Mouse (Mus musculus): ENCODE results near the gene Snrk.

The Snrk gene

DNA sequence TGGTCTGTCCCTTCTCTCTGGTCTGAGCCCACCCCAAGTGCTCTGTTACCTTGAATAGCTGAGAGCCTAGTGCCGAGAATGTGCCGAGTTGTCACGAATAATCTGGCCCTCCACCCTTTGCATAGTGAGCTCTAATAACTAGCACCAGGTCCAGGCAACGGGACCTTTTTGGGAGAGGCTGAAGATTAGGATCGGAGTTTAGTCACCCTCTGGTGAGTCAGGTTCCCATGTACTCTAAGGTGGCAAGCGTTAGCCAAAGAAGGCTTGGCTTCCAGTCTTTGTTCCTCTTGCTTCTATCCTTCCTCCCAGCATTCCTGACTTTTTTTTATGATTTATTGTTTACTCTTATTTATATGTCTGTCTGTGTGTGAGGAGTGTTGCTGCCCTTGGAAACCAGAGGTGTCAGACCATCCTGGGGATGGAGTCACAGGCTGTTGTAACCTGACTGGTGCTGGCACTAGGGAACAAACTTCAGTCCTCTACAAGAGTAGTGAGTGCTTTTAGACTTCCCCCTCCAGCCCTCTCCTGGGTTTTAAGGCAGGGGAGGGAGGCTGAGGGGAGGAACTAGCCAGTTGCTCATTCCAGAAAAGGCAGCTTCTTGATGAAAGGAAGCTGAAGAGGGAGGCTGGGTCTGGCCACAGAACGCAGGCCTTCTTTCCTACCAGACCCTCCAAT lies 9.2 kb upstream of the Snrk start:
- DNase-seq (ENCODE audit: low spot score in 2 of 2): no peak

DNA sequence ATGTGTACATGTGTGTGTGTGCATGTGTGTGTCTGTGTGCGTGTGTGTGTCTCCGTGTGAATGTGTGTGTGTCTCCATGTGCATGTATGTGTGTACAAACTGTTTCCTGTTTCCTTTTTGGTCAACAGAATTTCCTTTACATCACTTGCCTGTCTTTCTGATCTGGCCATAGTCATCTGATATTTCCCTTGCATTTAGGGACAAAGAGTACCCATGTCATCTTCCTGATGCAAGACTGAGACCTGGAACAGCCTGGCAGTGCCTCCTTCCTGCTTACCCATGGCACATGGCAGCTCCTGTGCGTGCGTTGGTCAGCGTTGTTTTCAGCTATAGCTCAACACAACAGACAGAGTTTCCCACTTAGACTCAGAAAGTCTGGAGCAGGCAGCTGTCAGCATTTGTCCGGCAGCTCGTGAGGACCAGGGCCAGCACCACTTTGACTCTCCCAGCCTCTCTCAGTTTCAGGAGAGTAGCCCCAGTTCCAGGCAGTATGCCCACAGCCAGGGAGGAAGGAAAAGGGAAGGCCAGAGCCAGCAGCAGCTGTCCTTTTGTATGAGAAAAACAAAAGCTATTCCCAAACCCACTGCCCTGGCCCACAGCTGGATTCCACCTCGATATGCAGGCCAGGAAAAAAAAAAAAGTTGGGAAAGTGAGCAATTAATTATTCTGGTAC lies 7.4 kb upstream of the Snrk start:
- DNase-seq (ENCODE audit: low spot score in 2 of 2): no peak

DNA sequence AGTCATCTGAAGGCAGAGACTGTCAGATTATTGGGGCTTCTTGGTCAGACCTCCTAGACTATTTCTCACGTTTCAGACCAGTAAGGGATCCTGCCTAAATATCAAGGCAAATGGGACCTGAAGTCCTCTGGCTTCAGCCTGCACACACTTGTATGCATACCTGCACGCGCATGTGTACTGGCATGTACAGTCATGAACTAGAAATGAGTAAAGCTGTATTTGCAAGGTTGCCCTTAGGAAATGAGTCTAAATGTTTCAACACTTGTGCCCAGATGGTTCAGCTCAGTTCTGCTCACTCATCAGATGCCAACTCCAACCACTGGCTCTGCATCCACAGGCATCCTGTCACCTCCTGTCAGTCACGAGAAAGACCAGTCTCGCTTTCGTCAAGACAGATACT lies 6.6 kb upstream of the Snrk start:
- no peak for DNase-seq (ENCODE audit: low spot score in 2 of 2)

DNA sequence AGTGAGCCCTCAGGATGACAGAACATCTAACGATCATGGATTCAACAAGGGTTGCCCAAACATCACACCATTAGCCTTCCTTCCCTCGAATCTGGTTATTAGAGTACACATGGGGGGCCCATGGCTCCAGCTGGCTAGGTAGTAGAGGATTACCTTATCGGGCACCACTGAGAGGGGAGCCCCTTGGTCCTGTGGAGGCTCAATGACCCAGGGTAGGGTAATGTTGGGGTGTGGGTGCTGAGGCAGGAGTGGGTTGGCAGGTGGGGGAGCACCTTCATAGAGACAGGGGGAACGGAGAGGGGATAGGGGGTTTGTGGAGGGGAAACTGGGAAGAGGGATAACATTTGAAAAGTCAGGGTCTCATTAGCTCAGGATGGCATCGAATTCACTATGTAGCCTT lies 6.1 kb upstream of the Snrk start:
- no peak for DNase-seq (ENCODE audit: low spot score in 2 of 2)

DNA sequence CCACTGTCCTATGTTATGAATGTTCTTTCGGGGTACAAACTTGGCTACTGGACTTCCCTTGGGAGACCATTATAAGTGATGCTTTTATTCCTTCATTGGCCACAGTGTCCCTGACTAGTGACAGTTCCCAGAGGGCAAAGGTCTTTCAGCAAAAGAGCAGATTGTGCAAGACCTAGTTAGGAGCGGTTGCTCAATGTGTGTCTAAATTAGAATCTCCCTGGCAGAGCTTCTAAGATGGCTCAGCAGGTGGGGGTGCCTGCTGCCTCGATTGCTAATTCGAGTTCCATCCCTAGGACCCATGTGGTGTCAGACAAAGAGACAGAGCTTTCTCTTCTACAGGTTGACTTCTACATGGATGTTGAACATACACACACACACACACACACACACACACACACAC lies 1.5 kb upstream of the Snrk start:
- no peak for DNase-seq (ENCODE audit: low spot score in 2 of 2)

DNA sequence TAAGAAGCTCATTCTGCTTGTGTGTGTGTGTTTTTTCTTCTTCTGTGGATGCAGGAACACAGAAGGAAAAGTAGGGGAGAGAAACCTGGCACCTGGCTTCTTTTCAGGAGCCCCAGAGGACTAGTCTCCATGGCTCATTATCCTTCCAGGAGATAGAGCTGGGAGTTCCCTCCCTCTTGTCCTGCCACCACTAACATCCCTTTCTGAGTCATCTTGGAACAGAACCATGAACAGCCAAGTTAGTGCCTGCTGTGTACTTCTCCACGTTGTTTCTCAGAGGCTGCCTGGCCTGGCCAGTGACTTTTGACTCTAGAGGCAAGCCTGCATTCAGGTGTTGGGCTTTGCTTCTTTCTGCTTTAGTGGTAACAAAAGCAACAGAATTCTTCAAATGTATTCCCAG lies 707 bp upstream of the Snrk start:
- no peak for DNase-seq (ENCODE audit: low spot score in 2 of 2)

DNA sequence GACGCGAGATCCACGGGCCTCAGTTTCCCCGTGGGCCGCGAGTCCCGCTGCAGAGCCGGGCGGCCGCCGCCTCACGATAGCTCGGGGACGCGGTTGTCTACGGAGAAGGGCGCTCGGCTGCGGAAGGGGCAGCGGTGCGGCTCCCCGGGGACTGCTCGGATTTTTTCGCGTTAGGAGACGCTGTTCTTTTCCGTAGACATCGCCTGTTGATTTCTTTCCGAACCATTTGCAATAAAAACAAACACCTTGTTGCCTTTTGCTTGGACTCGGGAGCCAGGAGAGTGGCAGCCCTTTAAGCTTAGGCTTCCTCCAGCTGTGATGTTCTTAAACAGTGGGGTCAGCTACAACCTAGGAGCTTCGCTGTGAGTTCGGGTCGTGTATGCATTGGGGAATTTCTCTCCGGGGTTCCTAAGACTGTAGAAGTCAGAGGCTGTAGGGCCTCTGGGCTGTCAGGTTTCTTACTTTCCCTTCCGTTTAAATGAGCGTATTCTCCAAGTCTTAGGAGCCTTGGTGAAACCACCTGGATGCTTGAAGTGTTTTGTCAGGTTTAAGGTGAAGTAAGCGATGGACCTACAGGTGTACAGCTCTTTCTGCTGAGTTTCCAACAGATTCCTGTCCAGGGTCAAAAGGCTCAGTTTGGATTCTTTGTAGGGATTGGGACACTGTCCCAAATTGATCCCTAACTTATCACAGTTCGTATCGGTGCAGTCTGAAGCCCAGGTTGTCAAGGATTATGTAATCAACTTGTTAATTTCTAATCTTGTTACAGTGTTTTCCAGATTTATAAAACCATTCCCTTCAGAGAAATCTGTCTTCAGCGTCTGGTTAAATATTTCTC lies 845 bp downstream of the Snrk start:
- DNase-seq (ENCODE audit: low spot score in 2 of 2): peak; percentile 19 to 31

DNA sequence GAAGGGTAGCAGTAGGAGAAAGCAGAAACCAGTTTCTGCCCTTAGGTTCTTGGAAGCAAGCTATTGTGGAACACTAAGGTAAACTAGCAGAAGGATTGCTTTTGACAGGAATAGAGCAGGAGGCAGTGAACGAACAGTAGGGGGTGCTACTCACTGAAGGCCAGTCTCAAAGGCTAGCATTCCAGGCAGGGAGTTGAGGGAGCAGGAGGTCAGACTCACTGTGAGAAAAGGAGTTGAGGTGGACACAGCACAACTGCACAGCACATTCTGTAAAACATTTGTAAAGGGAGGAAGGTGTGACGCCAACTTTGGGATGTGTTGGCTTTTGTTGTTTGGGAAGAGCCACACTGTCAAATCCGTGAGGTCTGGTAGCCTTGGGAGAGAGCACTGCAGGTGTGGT lies 3.0 kb downstream of the Snrk start:
- peak in 1 of 2 experiments; percentile 25 for DNase-seq (ENCODE audit: low spot score in 2 of 2)

DNA sequence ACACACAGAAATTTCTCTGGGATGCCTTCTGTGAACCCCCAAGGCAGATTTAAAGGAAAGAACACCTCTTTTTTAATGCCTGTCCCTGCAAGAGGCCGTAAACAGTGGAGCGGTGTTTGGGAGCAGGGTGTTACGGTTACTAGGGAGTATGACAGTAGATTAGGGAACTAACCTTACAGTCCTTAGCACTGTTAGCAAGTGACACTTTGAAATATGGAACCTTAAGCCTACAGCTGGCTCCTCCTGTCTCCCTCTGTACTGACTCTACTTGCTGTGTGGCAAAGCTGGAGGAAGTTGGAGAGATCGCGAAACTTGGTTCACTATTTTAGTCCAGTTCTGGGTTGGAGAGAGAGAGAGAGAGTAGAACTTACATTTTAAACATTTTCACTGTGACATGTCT lies 5.0 kb downstream of the Snrk start:
- DNase-seq (ENCODE audit: low spot score in 2 of 2): no peak

DNA sequence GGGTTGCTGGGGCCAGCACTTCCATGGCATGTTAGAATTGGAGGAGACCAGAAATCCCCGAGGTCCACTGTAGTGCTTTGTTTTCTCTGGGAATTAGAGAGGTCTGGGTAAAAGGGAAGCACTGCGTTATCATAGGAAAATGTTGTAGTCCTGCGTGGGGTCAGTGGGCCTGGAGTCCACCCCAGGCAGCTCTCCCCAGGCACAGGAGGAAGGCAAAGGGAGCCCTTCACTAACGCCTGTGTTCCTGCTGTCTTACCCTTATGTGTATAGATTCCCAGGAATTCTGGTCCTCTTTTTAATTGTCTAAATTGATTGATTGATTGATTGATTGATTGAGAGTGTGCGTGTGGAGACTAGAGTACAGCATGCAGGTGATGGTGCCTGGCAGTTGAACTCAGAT lies 6.1 kb downstream of the Snrk start:
- no peak for DNase-seq (ENCODE audit: low spot score in 2 of 2)

DNA sequence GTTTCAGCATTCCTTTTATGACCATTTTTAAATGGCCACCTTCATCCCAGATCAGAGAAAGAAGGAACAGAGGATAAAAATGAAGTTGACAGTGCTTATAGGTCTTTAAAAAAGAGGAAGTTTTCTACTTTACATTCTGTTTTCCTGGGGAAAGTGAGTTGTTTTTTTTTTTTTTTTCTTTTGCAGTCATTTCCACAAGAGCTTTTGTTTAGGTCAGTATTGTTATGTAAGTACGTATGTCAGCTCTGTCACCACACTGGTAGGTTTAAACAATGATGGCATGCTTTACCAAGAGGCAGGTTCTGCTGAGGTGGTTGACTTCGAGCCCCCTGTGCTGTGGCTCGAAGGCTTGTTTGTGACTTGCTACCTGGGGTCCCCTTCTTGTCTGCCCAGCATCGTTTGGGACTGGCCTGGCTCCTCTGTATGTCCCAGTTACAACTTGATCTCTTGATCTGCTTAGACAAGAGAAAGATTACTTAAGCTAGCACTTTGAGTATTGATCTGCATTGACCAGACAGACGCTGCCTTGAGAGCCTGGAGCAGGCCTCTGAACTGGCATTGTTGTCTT lies 8.7 kb downstream of the Snrk start:
- no peak for DNase-seq (ENCODE audit: low spot score in 2 of 2)

DNA sequence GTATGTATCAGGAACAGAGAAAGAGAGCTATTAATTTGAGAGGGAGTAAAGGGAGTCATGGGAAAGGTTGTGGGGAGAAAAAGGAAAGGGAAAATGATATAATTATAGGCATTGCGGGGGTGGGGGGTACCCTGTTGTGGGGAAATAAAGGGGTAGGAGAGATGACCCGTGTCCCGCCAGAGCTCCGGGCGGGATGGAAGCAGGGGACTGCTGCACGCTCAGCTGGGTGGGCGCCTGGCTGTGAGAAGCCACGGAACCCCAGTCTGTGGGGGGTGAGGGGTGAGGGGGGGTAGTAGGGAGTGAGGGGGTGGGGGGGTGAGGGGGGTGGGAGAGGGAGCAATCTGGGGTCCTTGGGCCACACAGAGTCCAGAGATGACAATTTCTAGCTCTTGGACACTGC lies 9.7 kb downstream of the Snrk start:
- DNase-seq (ENCODE audit: low spot score in 2 of 2): no peak

DNA sequence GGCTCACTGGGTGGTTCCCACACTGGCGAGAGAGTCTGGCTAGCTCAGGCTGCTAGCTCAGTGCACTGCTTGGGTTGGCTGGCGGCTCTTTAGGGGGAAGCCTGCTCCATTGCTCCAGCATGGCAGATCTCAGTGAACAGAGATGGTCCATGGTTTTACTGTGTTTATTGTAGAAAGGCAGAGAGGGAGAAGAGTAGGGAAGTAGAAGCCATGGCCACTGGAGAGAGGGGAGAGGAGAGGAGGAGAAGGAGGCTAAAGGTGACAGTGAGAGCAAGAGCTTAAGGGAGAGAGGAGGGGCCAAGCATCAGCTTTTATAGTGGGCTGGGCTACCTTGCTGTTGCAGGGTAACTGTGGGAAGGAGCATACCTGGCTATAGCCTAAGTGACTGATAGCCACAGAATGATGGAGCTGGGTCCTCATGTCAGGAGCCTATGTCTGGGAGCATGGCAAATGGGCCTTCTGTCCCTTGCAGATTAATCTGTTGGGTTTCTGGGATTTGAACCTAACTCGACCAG lies 10.3 kb downstream of the Snrk start:
- DNase-seq (ENCODE audit: low spot score in 2 of 2): no peak

DNA sequence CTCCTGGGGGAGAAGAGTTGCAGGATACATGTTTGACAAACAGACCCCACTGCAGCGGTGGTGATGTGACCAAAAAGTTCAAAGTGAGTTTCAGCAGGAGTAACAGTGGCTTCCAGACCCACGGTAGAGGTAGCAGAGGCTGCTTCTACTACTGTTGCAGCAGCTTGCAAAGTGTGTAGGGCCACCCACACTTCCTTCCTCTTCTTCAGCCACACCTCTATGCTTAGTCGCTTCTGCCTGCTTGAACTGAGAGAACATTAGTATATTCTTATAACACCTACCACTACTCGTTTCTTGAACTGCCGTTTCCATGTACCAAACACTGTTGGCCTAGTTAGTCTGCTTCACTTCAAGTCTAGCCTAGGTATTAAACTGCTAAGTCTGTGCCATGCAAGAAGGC lies 11.6 kb downstream of the Snrk start:
- DNase-seq (ENCODE audit: low spot score in 2 of 2): peak; percentile 79 to 82

DNA sequence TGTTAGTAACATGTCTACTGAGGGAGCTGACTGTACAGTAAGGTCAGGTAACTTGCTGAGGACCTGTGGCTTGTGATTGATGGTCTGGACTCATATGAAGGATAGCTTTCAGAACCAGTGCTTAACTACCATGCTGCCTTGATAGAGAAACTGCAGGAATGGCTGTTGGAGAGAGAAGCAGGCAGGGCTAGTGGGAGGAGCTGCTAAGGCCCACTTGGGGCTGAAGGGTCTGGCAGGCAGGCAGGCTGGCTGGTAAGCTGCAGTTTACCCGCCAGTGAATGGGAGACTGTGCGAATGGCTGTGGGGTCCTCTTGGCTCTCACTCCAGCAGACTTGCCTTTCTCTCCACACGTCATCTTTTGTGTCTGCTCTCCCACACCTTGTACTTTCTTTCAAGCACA lies 13.6 kb downstream of the Snrk start:
- DNase-seq (ENCODE audit: low spot score in 2 of 2): no peak

DNA sequence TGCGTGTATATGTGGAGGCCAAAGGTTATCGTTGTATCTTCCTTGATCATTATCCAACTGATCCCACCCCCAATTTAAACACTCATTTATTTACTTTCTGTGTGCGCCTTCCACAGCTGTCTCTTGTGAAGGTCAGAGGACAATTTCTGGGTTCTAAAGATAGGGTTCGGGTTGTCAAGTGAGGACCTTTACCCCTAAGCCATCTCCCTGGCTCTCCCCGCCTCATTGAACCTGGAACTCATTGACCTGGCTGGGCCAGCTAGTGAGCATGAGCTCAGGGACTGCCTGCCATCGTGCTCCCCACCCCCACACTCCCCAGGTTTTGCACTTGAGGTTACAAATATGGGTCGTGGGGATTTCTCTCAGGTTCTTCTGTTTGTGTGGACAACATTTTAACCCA lies 15.1 kb downstream of the Snrk start:
- DNase-seq (ENCODE audit: low spot score in 2 of 2): no peak

DNA sequence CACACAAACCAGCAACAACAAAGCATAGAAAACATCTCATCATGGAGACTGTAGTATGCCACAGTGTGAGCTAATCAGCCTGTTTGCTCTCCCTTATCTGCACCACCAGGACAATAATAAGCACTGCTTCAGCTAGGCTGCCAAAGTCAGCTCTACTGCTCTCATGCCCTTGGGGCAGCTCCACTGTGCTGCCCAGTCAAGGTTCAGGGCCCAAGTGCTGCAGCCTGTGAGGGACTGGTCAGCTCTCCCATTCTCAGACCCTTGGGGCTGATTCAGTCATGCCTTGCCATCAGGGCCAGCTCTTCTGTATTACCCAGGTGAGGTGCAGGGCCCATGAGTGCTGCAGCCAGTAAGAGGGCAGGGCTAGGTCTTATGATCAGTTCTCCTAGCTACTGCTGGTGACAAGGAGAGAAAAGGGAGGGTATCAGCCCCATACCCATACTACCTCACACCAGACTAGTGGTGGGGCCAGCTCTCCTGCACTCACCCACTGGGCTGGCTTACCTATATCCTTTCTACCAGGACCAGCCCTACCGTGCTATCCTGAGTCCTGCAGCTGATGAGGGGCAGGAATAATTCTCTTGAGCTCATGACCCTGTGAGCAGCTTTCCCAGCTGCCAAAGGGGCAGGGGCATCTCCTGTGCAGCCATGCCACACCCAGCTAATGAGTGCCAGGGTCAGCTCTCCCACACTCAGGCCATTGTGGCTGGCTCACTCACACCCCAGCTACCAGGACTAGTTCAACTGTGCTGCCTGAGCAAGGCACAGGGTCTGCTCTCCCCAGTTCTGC lies 18.2 kb downstream of the Snrk start:
- no peak for DNase-seq (ENCODE audit: low spot score in 2 of 2)

DNA sequence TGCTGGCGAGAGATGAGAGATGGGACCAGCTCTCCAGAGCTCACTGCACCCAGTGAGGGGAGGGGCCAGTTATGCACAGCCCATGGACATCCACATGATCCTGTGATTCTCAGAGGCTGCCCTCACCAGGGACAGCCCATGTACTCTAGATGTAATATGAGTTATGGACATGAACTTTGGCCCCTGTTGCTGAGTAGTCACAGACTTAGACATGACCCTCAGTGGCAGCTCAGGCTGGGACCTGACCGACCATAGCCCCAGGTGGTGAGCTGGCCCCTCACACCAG lies 18.8 kb downstream of the Snrk start:
- no peak for DNase-seq (ENCODE audit: low spot score in 2 of 2)

DNA sequence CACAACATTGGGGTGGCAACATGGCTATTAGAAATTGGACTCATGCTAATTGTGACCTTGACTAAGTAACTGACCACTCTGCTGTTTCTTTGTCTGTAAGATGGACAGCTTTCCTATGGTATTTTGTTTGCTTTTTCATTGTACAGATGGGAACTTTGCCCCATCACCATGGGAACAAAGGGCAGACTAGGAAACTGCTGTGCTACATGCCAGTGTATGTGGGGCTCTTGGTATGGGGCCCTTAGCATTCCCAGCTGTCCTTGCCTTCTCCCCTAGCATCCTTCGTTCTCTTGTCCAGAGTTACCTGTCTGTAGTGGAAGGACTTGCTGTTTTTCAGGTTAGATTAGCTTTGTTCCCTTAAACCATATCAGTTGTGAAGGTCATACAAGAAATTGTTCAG lies 20.9 kb downstream of the Snrk start:
- DNase-seq (ENCODE audit: low spot score in 2 of 2): no peak

DNA sequence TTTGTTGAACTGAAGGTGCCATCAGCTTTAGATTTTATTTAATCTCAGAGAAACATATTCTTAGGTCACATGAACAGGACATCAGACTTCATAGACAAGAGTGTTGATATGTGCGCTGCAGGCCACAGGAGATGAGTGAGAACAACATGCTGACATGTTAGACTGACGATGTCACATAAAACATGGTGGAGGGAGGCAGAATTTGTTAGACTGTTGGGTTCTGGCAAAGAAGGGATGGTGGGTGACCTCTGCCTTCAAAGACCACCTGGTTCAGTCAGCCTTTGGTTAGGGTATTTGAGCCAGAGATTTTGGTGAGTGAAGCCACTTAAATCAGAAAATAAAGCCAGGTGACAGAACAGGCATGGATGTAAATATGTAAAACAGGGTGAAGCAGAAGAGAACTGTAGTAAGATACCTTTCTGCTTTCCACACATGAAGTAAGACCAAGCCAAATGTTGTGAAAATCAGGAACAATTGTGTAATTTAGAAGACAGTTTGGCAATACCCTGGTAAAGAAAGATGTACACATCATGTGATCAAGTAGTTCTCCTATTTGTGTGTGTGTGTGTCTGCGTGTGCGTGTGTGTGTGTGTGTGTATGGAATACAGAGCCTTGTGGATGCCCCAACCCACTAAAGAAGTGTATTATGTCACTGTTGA lies 21.4 kb downstream of the Snrk start:
- DNase-seq (ENCODE audit: low spot score in 2 of 2): no peak

DNA sequence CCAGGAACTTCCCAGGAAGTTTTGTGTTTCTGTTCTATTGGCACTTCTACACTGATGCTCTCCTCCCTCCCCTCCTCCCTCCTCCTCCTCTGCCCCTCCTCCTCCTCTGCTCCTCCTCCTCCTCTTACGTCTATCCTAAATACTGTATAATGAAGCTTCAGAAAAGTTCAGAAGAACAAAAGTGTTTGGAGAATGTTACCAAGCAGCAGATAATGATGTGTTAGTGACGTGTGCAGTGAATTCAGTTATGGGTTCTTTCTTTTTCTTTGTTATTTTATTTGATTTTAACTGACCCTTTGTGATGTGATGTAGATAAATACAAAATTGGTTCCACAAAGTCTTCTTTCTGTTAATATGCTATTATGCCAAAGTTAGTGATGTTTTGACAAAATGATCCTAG lies 22.2 kb downstream of the Snrk start:
- DNase-seq (ENCODE audit: low spot score in 2 of 2): no peak
